29 mouse cellular contexts compared by ENCODE assay signal in genomic region chr17:7679786-7680185, GRCm38 (mm10).
"Had no signal": no experiment of that assay in that cellular context is flagged by ENCODE, and none has a peak within 500 bp of the region (broad histone marks: within the 10 kb centered on the region; RNA-seq: fewer than 3 reads in every experiment).

No protein-coding gene starts in this region.

- ATAC-seq: hindbrain, embryonic 16.5 days; hindbrain, postnatal 0 days; inflammation-experienced regulatory T-cells, adult 6 months; intestine, embryonic 15.5 days; intestine, embryonic 16.5 days; intestine, postnatal 0 days had no signal

- H3K27ac ChIP-seq: hindbrain, embryonic 10.5 days; hindbrain, embryonic 12.5 days; hindbrain, embryonic 13.5 days; hindbrain, embryonic 14.5 days; hindbrain, embryonic 15.5 days; hindbrain, postnatal 0 days; intestine, embryonic 15.5 days; kidney, embryonic 15.5 days; kidney, postnatal 0 days; layer of hippocampus, adult 2 months; left cerebral cortex, adult 2 months had no signal

- H3K9ac ChIP-seq: heart, embryonic 12.5 days; heart, embryonic 13.5 days; hindbrain, embryonic 12.5 days; hindbrain, embryonic 13.5 days; hindbrain, embryonic 14.5 days; hindbrain, embryonic 15.5 days; intestine, embryonic 15.5 days; kidney, embryonic 15.5 days had no signal

- DNase-seq: kidney, adult 11 months; kidney, adult 18-20 months; kidney, adult 2 months; kidney, adult 8-10 months; kidney, adult 9 months; kidney, postnatal 10 days; kidney, postnatal 14 days; kidney, postnatal 25 days; kidney, postnatal 36 days; kidney, postnatal 4 days; layer of hippocampus, adult 9-11 months; layer of hippocampus, postnatal 36 days had no signal

- H3K4me3 ChIP-seq: heart, embryonic 12.5 days; heart, embryonic 13.5 days; hindbrain, embryonic 10.5 days; hindbrain, embryonic 12.5 days; hindbrain, embryonic 13.5 days; hindbrain, embryonic 15.5 days; intestine, embryonic 15.5 days; kidney, embryonic 15.5 days; layer of hippocampus, adult 2 months; left cerebral cortex, adult 2 months had no signal

- H3K36me3 ChIP-seq: heart, embryonic 12.5 days; heart, embryonic 13.5 days; hindbrain, embryonic 10.5 days; hindbrain, embryonic 12.5 days; hindbrain, embryonic 13.5 days; hindbrain, embryonic 15.5 days; intestine, embryonic 15.5 days; kidney, embryonic 15.5 days had no signal

- H3K27me3 ChIP-seq: heart, embryonic 13.5 days; hindbrain, embryonic 12.5 days; hindbrain, embryonic 13.5 days; hindbrain, embryonic 15.5 days; intestine, embryonic 15.5 days; kidney, embryonic 15.5 days had no signal

- H3K4me2 ChIP-seq: heart, embryonic 12.5 days; heart, embryonic 13.5 days; hindbrain, embryonic 12.5 days; hindbrain, embryonic 13.5 days; hindbrain, embryonic 14.5 days; hindbrain, embryonic 15.5 days; intestine, embryonic 15.5 days; kidney, embryonic 15.5 days had no signal

- H3K4me1 ChIP-seq: heart, embryonic 12.5 days; heart, embryonic 13.5 days; hindbrain, embryonic 10.5 days; hindbrain, embryonic 12.5 days; hindbrain, embryonic 13.5 days; hindbrain, embryonic 15.5 days; intestine, embryonic 15.5 days; kidney, embryonic 15.5 days had no signal

- H3K9me3 ChIP-seq: heart, embryonic 12.5 days; heart, embryonic 13.5 days; hindbrain, embryonic 10.5 days; hindbrain, embryonic 12.5 days; hindbrain, embryonic 13.5 days; hindbrain, embryonic 15.5 days; intestine, embryonic 15.5 days; kidney, embryonic 15.5 days had no signal
